Mouse (Mus musculus) thymus, adult 2 months (tissue): Measurements from ENCODE around the gene Nalcn.

Experiments used
- CTCF ChIP-seq: fragments of 200-500 bp; IDR thresholded peaks from 2 replicates; pipeline ENCODE4 v1.5.1; 2012; ENCODE audit warnings: mild to moderate bottlenecking, control low read depth, low read length, moderate library complexity, borderline replicate concordance; ENCODE audit not compliant: control insufficient read depth, poor library complexity, insufficient read depth; ENCODE audit errors: extremely low read depth
- POLR2A ChIP-seq: fragments of 200-500 bp; IDR thresholded peaks from 2 replicates; pipeline ENCODE4 v1.6.1; 2012; ENCODE audit warnings: mild to moderate bottlenecking, low read length, control low read depth, moderate library complexity; ENCODE audit not compliant: control insufficient read depth, poor library complexity, insufficient read depth; ENCODE audit errors: extremely low read depth

DNA sequence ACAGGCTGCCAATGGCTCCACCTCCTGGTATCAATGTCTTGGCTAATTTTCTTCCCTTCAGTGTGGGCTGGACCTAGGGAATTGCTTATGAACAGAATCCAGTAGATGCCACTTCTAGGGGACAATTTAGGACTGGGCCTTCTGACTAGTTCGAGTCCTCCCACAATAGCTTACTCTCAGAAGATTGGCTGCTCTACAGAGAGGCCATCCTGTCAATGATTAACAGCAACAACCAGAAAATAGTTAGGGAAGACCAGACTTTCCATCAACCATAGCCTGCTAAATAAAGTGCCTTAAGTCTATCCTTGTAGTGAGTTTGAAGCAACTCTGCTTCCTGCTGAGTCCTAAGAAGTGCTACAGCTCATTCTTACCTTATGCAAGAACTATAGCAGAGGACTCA is 386.2 kb downstream of the Nalcn start:
- no peak for TF ChIP-seq CTCF
- TF ChIP-seq POLR2A, result no peak
